Mouse (Mus musculus): ENCODE results near the gene Soga1. TPM values are rescaled to one million over a fixed set of nuclear protein-coding genes. Genes with fewer than 3 reads are reported as not detected.

The Soga1 gene
- polyA plus RNA-seq, 1 experiment from 2014 or later = 1.4 TPM

DNA sequence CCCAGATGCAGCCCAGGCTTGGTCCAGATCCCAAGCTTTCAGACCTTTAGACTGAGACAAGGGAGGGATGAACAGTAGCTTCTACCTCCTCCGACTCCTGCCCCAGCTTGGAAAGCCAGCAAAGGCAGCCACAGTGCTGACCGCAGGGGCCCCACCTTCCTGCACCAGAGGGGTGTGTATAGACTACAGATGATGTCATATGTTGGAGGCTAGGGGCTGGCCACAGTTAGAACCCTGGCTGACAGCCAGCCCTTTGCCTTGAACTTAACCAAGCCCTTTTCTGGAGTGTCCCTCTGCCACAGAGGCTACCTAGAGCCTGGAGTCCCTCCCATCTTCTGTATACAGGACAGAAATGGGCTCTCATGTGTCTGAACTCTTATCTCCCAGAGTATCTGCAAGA, 7.5 kb downstream of the Soga1 start:
- Histone ChIP-seq H3K4me3 (replicated peaks) (no peak overlapping the region), H3K36me3 (replicated peaks) (no peaks in the 10 kb centered on the region), H3K4me1 (replicated peaks) (peaks cover 72% of the 10 kb centered on the region), H3K4me2 (0 out of 2 replicates have a peak overlapping the region, but pooled peaks have one; percentile 10), H3K27me3 (peaks cover 11% of the 10 kb centered on the region), H3K9ac (no peak overlapping the region), H3K9me3 (replicated peaks) (no peaks in the 10 kb centered on the region), H3K27ac (replicated peaks) (no peak overlapping the region)
- peak; percentile 35; the same call in 1 of the 2 replicates for ATAC-seq (ENCODE audit: insufficient read depth)
- 4% methylated on average over 2 of the region's 2 CpGs for WGBS (ENCODE audit: insufficient replicate concordance)

DNA sequence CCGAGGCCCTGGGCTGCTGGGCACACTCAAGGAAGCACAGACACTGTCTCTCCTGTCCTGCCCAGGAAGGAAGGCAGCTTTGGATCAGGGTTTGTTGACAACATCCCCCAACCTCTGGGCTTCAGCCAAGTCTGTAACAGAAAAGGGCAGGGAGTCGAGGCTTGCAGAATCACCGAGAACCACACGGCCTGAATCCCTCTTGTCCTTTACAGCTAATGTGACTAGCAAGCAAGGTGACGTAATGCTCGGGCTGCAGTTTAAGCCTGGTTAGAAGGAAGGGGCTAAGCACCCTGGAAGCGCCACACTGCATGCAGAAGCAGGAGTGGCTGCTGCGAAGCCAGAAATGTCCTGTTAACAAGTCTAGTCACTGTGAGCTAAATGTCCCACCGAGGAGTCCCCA, 8.7 kb downstream of the Soga1 start:
- no peak overlapping the region for H3K4me2 ChIP-seq

DNA sequence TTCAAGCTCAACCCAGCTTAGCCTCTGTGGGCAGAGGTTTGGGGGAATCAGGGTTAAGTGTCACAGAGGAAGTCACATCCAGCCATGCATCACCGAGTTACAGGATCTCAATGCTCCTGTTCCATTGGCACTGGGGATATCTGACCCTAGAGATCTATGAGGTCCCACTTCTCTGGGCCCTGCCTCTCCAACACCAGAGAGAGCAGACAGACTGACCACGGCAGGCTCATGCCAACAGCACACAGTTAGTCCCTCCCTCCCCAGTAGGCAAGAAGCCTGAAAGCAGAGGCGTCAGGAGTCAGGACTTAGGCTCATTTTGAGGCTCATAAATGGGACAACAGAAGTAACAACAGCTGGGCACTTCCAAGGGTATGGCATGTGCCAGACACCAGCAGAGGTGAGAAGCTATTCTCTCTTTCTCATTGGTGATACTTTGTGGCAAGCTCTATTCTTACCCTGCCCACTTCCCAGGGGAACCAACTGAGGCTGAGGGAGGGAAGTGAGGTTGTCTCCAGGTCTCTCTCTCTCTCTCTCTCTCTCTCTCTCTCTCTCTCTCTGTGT, 9.2 kb downstream of the Soga1 start:
- Histone ChIP-seq H3K36me3 (replicated peaks) (no peaks in the 10 kb centered on the region), H3K4me2 (no peak overlapping the region), H3K27ac (replicated peaks) (peak overlapping the region; percentile 29; the same call in 1 of the 2 replicates), H3K27me3 (no peaks in the 10 kb centered on the region; the same call in 1 of the 2 replicates), H3K9ac (no peak overlapping the region), H3K9me3 (replicated peaks) (no peaks in the 10 kb centered on the region), H3K4me1 (replicated peaks) (peaks cover 65% of the 10 kb centered on the region), H3K4me3 (replicated peaks) (no peak overlapping the region)
- ATAC-seq (ENCODE audit: insufficient read depth) = no peak
- WGBS (ENCODE audit: insufficient replicate concordance) = 28% methylated on average over 3 of the region's 3 CpGs

More for the DNA sequence above, 8.7 kb downstream of the Soga1 start:
- Histone ChIP-seq H3K4me1 (replicated peaks) (peaks cover 66% of the 10 kb centered on the region), H3K9me3 (replicated peaks) (no peaks in the 10 kb centered on the region), H3K36me3 (replicated peaks) (no peaks in the 10 kb centered on the region), H3K9ac (no peak overlapping the region), H3K27me3 (no peaks in the 10 kb centered on the region; the same call in 1 of the 2 replicates), H3K4me3 (replicated peaks) (no peak overlapping the region), H3K27ac (replicated peaks) (peak overlapping the region; percentile 51)
- 24% methylated on average over 9 of the region's 9 CpGs for WGBS (ENCODE audit: insufficient replicate concordance)
- ATAC-seq (ENCODE audit: insufficient read depth) = peak; percentile 27; the same call in 1 of the 2 replicates

DNA sequence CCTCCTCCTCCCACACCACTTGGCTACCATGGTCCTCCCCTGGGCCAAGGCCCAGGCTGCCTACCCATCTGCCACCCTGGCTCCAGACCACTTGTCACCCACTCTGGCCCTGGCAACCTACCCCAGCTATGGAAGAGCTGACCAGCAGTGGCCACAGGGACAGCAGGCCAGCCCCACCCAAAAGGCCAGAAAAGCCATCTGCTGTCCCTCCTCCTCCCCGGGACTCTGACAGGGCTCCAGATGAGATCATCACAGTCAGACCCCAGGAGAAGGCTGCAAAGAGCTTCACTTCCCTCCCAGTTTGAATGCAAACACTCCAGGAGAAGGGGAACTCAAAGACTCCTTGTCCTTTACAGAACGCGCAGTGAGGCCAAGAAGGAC, 9.7 kb downstream of the Soga1 start:
- ATAC-seq (ENCODE audit: insufficient read depth) = no peak
- Histone ChIP-seq H3K27ac (replicated peaks) (peak overlapping the region; percentile 29; the same call in 1 of the 2 replicates), H3K9me3 (replicated peaks) (no peaks in the 10 kb centered on the region), H3K36me3 (replicated peaks) (no peaks in the 10 kb centered on the region), H3K4me3 (replicated peaks) (no peak overlapping the region), H3K27me3 (no peaks in the 10 kb centered on the region; the same call in 1 of the 2 replicates), H3K4me2 (no peak overlapping the region), H3K9ac (no peak overlapping the region), H3K4me1 (replicated peaks) (peaks cover 65% of the 10 kb centered on the region)
- WGBS (ENCODE audit: insufficient replicate concordance) = 42% methylated on average over 3 of the region's 3 CpGs

DNA sequence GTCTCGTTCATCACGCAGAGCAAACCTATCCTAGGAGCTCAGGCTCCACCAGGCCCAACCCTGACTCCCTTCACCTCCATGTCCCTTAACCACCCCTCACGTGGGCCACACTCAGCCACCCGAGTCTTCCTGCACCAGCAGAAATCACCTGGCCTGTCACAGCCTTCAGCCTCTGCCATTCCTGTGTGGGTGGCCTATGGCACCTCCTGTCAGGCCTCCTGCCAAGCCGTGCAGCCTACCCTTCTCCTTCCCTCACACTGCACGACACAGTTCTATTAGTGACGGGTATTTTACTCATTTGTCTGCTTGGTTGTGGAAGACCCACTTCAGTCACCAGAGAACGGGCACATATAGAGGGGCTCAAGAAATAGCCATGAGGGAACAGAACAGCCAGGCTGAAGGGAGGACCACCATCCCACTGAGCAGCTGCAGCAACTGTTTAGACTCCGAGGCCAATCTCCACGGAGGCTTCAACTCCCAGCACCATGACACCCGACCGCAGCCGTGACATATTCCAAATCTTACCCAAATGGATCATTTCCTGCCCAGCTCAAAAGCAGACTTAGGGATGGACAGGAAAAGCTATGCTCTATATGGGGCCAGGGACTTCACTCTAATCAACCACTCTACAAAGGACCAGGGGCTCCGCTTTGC, 10.2 kb downstream of the Soga1 start:
- Histone ChIP-seq H3K9me3 (replicated peaks) (no peaks in the 10 kb centered on the region), H3K27ac (replicated peaks) (0 out of 2 replicates have a peak overlapping the region, but pooled peaks have one; percentile 29), H3K27me3 (no peaks in the 10 kb centered on the region; the same call in 1 of the 2 replicates), H3K9ac (no peak overlapping the region), H3K4me2 (no peak overlapping the region), H3K36me3 (replicated peaks) (no peaks in the 10 kb centered on the region), H3K4me3 (replicated peaks) (no peak overlapping the region), H3K4me1 (replicated peaks) (peaks cover 64% of the 10 kb centered on the region)
- ATAC-seq (ENCODE audit: insufficient read depth) = no peak
- 69% methylated on average over 14 of the region's 14 CpGs for WGBS (ENCODE audit: insufficient replicate concordance)

DNA sequence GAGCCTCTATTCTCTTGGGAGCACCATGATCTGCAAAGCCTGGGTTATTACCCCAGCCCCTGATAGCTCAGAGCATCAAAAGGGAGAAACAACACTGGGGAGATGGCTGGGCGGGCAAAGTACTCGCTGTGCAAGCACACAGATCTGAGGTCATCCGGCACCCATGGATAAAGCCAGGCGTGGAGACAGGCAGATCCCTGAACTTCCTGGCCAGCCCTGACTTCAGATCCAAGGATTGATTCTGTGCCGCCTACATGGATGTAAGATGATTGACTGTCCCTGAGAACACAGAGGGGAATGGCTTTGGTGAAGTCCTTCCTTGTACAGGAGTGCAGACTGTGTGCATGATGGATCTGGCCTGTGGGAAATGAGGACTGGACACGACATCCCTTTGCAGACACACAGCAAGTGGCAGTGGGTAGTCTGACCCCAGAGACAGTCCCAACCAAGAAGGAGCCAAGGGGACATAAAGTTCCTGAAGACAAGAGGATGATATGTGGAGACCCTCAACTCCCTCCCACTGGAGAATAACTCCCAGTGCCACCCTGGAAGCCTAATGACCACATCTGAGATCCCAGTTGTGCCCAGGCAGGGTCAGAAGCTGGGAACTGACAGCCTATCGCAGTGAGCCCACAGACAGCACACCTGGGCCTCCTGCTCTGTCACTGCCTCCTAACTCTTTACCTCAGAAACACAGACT, 12.2 kb downstream of the Soga1 start:
- Histone ChIP-seq H3K4me1 (replicated peaks) (peaks cover 51% of the 10 kb centered on the region), H3K27me3 (no peaks in the 10 kb centered on the region; the same call in 1 of the 2 replicates), H3K9ac (no peak overlapping the region), H3K36me3 (replicated peaks) (no peaks in the 10 kb centered on the region), H3K27ac (replicated peaks) (no peak overlapping the region), H3K4me3 (replicated peaks) (no peak overlapping the region), H3K4me2 (no peak overlapping the region), H3K9me3 (replicated peaks) (no peaks in the 10 kb centered on the region)
- no peak for ATAC-seq (ENCODE audit: insufficient read depth)
- WGBS (ENCODE audit: insufficient replicate concordance) = 63% methylated on average over 7 of the region's 7 CpGs

DNA sequence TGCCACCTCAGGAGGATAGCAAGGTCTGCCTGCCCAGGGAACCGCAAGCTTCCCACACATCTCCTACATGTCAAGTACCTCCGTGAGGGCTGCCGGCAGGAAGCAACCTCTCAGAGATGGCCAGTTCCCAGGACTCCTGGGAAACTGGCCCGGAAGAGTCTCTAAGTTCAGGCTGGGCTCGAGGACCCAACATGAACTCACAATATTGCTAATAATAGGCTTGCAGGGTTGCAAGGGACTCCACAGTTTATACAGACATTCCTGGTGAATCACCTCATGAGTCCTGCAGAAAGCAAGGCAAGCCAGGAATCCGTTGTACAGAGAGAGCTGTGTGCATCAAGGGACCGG, 13.2 kb downstream of the Soga1 start:
- H3K36me3 ChIP-seq (replicated peaks) = no peaks in the 10 kb centered on the region
- no peak overlapping the region for H3K4me3 ChIP-seq (replicated peaks)
- no peaks in the 10 kb centered on the region for H3K9me3 ChIP-seq (replicated peaks)
- H3K27ac ChIP-seq (replicated peaks) = no peak overlapping the region
- no peak overlapping the region for H3K4me2 ChIP-seq
- WGBS (ENCODE audit: insufficient replicate concordance) = 59% methylated on average over 7 of the region's 7 CpGs
- ATAC-seq (ENCODE audit: insufficient read depth) = no peak
- H3K27me3 ChIP-seq = no peaks in the 10 kb centered on the region; the same call in 1 of the 2 replicates
- peaks cover 42% of the 10 kb centered on the region for H3K4me1 ChIP-seq (replicated peaks)
- H3K9ac ChIP-seq = no peak overlapping the region

DNA sequence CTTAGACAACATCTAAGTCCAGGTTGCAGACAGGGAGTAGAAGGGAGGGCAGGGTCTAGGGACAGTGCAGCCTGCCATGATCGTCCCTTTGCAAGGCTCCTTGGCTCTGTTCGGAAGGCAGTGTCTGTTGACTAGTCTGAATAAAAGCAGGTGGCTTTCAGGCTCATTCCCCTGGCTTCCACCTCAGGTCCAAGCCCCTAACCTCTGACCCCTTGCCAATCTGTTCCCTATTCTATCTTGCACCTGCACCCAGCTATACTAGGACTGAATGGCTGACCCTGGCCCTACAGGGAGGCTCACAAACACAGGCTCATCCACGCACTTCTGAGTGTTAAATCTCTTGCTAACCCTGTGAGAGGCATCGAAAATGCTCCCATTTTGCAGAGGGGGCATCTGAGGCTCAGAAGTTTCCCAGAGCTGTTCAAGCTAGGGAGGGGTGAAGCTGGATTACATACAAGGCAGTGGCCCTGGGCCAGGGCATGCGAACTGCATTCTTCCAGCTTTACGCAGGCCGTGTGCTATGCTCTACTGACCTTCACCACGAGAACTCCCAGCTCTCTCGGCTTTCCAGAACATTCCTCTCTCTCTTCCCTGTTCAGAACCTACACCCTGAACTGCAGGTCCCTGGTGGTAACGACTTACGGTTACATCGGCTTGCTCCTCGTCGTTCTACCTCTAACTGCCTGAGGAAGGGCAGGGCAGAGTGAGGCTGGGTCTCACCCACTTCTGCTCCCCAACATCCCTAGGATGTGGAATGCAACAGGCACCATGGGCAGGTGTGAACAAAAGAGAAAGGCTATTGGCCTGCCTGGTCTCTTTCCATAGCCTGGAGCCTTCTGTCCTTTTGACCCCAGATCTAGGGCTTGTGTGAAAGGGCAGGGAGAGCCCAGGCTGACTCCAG, 13.8 kb downstream of the Soga1 start:
- H3K27me3 ChIP-seq = no peaks in the 10 kb centered on the region
- no peak overlapping the region for H3K9ac ChIP-seq
- no peak overlapping the region for H3K4me3 ChIP-seq (replicated peaks)
- no peaks in the 10 kb centered on the region for H3K9me3 ChIP-seq (replicated peaks)
- H3K4me2 ChIP-seq = no peak overlapping the region
- no peak for ATAC-seq (ENCODE audit: insufficient read depth)
- 65% methylated on average over 14 of the region's 14 CpGs for WGBS (ENCODE audit: insufficient replicate concordance)
- no peaks in the 10 kb centered on the region for H3K36me3 ChIP-seq (replicated peaks)
- no peak overlapping the region for H3K27ac ChIP-seq (replicated peaks)
- H3K4me1 ChIP-seq (replicated peaks) = peaks cover 35% of the 10 kb centered on the region

DNA sequence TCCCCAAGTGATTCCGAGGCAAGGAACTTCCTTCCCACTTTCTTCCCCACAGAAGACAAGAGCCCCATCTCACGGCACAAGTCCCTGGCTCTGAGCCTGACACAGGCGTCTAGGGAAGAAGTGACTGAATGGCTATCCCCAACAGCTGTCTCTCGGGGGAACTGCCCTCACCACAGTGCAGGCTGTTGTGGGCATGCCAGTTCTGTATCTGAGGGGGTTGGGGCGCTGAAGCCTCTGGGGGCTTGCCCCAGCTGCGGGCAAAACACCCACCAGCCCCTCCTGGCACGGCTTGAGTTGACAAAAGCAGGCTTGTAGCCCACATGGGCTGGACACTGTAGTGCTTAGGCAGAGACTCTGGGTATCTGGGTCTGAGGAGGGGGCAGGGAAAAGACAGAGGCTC, 14.9 kb downstream of the Soga1 start:
- 30% methylated on average over 7 of the region's 7 CpGs for WGBS (ENCODE audit: insufficient replicate concordance)
- Histone ChIP-seq H3K4me2 (no peak overlapping the region), H3K4me1 (replicated peaks) (peaks cover 24% of the 10 kb centered on the region), H3K27me3 (no peaks in the 10 kb centered on the region), H3K4me3 (replicated peaks) (no peak overlapping the region), H3K9ac (no peak overlapping the region), H3K9me3 (replicated peaks) (no peaks in the 10 kb centered on the region), H3K27ac (replicated peaks) (no peak overlapping the region), H3K36me3 (replicated peaks) (no peaks in the 10 kb centered on the region)
- no peak for ATAC-seq (ENCODE audit: insufficient read depth)

DNA sequence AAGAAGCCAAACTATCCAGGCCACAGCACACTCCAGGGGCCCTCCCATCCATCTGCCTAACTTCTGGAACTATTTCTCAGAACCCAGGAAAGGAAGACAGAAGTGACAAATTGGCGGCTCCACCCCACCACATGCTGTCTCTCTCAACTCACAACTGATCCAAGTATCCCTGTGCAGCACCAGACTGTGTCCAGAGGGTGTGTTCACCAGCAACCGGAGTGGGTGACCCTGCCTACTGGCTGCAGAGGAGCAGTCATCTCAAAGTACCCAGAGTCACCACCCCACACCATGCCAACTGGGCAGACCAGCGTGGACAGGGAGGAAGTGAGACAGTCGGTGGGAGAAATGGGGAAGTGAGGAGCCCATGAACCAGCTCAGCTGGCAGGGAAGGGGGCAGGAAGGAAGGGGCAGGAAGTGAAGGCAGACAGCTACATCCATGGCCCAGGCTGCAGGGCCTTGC, 15.8 kb downstream of the Soga1 start:
- H3K27me3 ChIP-seq = no peaks in the 10 kb centered on the region
- peaks cover 27% of the 10 kb centered on the region for H3K4me1 ChIP-seq (replicated peaks)
- no peak overlapping the region for H3K27ac ChIP-seq (replicated peaks)
- no peaks in the 10 kb centered on the region for H3K36me3 ChIP-seq (replicated peaks)
- no peak overlapping the region for H3K4me3 ChIP-seq (replicated peaks)
- 22% methylated on average over 4 of the region's 4 CpGs for WGBS (ENCODE audit: insufficient replicate concordance)
- 0 out of 2 replicates have a peak, but pooled peaks have one; percentile 30 for ATAC-seq (ENCODE audit: insufficient read depth)
- H3K4me2 ChIP-seq = no peak overlapping the region
- H3K9me3 ChIP-seq (replicated peaks) = no peaks in the 10 kb centered on the region
- H3K9ac ChIP-seq = no peak overlapping the region
